Comparison of ENCODE assay signal across 7 mouse cellular contexts in genomic region chr5:66676457-66677117, GRCm38 (mm10). TPM values are rescaled to one million over a fixed set of nuclear protein-coding genes. Genes with fewer than 3 reads are reported as not detected.
A peak's percentile ranks its signal among the peaks of the same experiment; 100 is the strongest.
DNase-seq lines count a peak whose midpoint lies in the region; ATAC-seq lines count a peak whose summit lies in the region.

No protein-coding gene starts in this region.

- WGBS in forebrain, embryonic 15.5 days: under 1% methylated on average over 51 of the region's 51 CpGs
- under 1% methylated on average over 50 of the region's 51 CpGs for WGBS in hindbrain, embryonic 13.5 days
- WGBS in stomach, embryonic 15.5 days: 1% methylated on average over 51 of the region's 51 CpGs

- peak overlapping the region; percentile 61 for H3K4me3 ChIP-seq in brown adipose tissue, adult 24 weeks (ENCODE audit: insufficient read depth, low read depth, low read length)
- H3K4me3 ChIP-seq in forebrain, embryonic 15.5 days: peak overlapping the region; percentile 63
- H3K4me3 ChIP-seq in hindbrain, embryonic 13.5 days: peak overlapping the region; percentile 88
- peak overlapping the region; percentile 62 for H3K4me3 ChIP-seq in megakaryocyte, embryonic 14.5 days (replicated peaks)
- H3K4me3 ChIP-seq in stomach, embryonic 15.5 days (replicated peaks): peak overlapping the region; percentile 56

- ATAC-seq in forebrain, embryonic 15.5 days (replicated peaks): peak; percentile 88
- peak; percentile 90 for ATAC-seq in hindbrain, embryonic 13.5 days (ENCODE audit: low FRiP score)
- peak; percentile 49; the same call in 1 of the 2 replicates for ATAC-seq in stomach, embryonic 15.5 days (ENCODE audit: insufficient read depth, low FRiP score, low read depth)

- H3K27ac ChIP-seq in brown adipose tissue, adult 24 weeks (replicated peaks; ENCODE audit: low read depth, low read length): no peak overlapping the region
- peak overlapping the region; percentile 78 for H3K27ac ChIP-seq in forebrain, embryonic 15.5 days (replicated peaks)
- peak overlapping the region; percentile 88 for H3K27ac ChIP-seq in hindbrain, embryonic 13.5 days
- no peak overlapping the region for H3K27ac ChIP-seq in stomach, embryonic 15.5 days

- peaks cover 12% of the 10 kb centered on the region; the same call in 1 of the 2 replicates for H3K4me1 ChIP-seq in brown adipose tissue, adult 24 weeks (ENCODE audit: control insufficient read depth, insufficient read depth, insufficient read length, low read length)
- peaks cover 47% of the 10 kb centered on the region for H3K4me1 ChIP-seq in forebrain, embryonic 15.5 days
- H3K4me1 ChIP-seq in hindbrain, embryonic 13.5 days (replicated peaks): peaks cover 42% of the 10 kb centered on the region
- peaks cover 11% of the 10 kb centered on the region for H3K4me1 ChIP-seq in megakaryocyte, embryonic 14.5 days
- H3K4me1 ChIP-seq in stomach, embryonic 15.5 days: peaks cover 14% of the 10 kb centered on the region

- no peaks in the 10 kb centered on the region for H3K27me3 ChIP-seq in forebrain, embryonic 15.5 days
- H3K27me3 ChIP-seq in hindbrain, embryonic 13.5 days: no peaks in the 10 kb centered on the region
- peaks cover 43% of the 10 kb centered on the region for H3K27me3 ChIP-seq in megakaryocyte, embryonic 14.5 days (replicated peaks)
- H3K27me3 ChIP-seq in stomach, embryonic 15.5 days (replicated peaks): peaks cover 36% of the 10 kb centered on the region

- DNase-seq in WW6 (ENCODE audit: low read depth, low spot score): peak; percentile 56
- peak; percentile 51 to 81 for DNase-seq in left cerebral cortex, adult 8-10 months (ENCODE audit: low spot score in 2 of 2)

- peak overlapping the region; percentile 72 for H3K9ac ChIP-seq in forebrain, embryonic 15.5 days (replicated peaks)
- peak overlapping the region; percentile 89 for H3K9ac ChIP-seq in hindbrain, embryonic 13.5 days
- no peak overlapping the region for H3K9ac ChIP-seq in stomach, embryonic 15.5 days

- H3K4me2 ChIP-seq in forebrain, embryonic 15.5 days (replicated peaks): peak overlapping the region; percentile 63
- H3K4me2 ChIP-seq in hindbrain, embryonic 13.5 days: peak overlapping the region; percentile 83
- H3K4me2 ChIP-seq in stomach, embryonic 15.5 days: peak overlapping the region; percentile 98

- H3K36me3 ChIP-seq in forebrain, embryonic 15.5 days: peaks cover 13% of the 10 kb centered on the region
- H3K36me3 ChIP-seq in hindbrain, embryonic 13.5 days: peaks cover 18% of the 10 kb centered on the region
- H3K36me3 ChIP-seq in megakaryocyte, embryonic 14.5 days (replicated peaks; ENCODE audit: low read length): no peaks in the 10 kb centered on the region
- H3K36me3 ChIP-seq in stomach, embryonic 15.5 days: no peaks in the 10 kb centered on the region

- H3K9me3 ChIP-seq in forebrain, embryonic 15.5 days: no peaks in the 10 kb centered on the region
- no peaks in the 10 kb centered on the region for H3K9me3 ChIP-seq in hindbrain, embryonic 13.5 days
- peaks cover 8% of the 10 kb centered on the region for H3K9me3 ChIP-seq in megakaryocyte, embryonic 14.5 days
- no peaks in the 10 kb centered on the region for H3K9me3 ChIP-seq in stomach, embryonic 15.5 days

RNA-seq across cellular contexts. Expression of gene Uchl1, which starts 0.7 kb away (rescaled TPM):
- polyA plus RNA-seq in brown adipose tissue, adult 24 weeks (2012; ENCODE audit: insufficient read depth, insufficient read length, missing spikeins): 3.3 TPM in 1 of 2 replicates, not detected in the other
- 1,253 and 1,277 TPM in 2 replicates for polyA plus RNA-seq in forebrain, embryonic 15.5 days (2015; fragmentation: Nextera tagmentation; extraction: Ambion mirVana)
- polyA plus RNA-seq in hindbrain, embryonic 13.5 days (2015; fragmentation: Nextera tagmentation; extraction: Ambion mirVana): 1,231 and 1,258 TPM in 2 replicates
- total RNA-seq in left cerebral cortex, adult 8-10 months (2022): 100 to 1,000 TPM; 868 to 902 (median 877) TPM
- polyA plus RNA-seq in megakaryocyte, embryonic 14.5 days (2012; ENCODE audit: insufficient read depth, low replicate concordance): not detected in 2 replicates
- 76.8 and 89.5 TPM in 2 replicates for polyA plus RNA-seq in stomach, embryonic 15.5 days (2015; fragmentation: Nextera tagmentation; extraction: Ambion mirVana)

RNA-seq across cellular contexts. Expression of gene Apbb2, which starts 58.0 kb away (rescaled TPM):
- 3.5 and 5.7 TPM in 2 replicates for polyA plus RNA-seq in brown adipose tissue, adult 24 weeks (2012; ENCODE audit: insufficient read depth, insufficient read length, missing spikeins)
- 85.6 and 85.8 TPM in 2 replicates for polyA plus RNA-seq in forebrain, embryonic 15.5 days (2015; fragmentation: Nextera tagmentation; extraction: Ambion mirVana)
- polyA plus RNA-seq in hindbrain, embryonic 13.5 days (2015; fragmentation: Nextera tagmentation; extraction: Ambion mirVana): 126 TPM in 2 replicates
- total RNA-seq in left cerebral cortex, adult 8-10 months (2022): 10 to 100 TPM; 59.4 to 65.7 (median 61.0) TPM
- polyA plus RNA-seq in megakaryocyte, embryonic 14.5 days (2012; ENCODE audit: insufficient read depth, low replicate concordance): 0.34 TPM in 1 of 2 replicates, not detected in the other
- polyA plus RNA-seq in stomach, embryonic 15.5 days (2015; fragmentation: Nextera tagmentation; extraction: Ambion mirVana): 33.4 and 33.6 TPM in 2 replicates

Comparison
In these comparisons a context has a peak if more than half of its experiments do, and no peak if none do; other contexts are left out.
1. H3K27ac ChIP-seq: peak in forebrain, embryonic 15.5 days (single experiment) and hindbrain, embryonic 13.5 days (single experiment); none in brown adipose tissue, adult 24 weeks (single experiment) and stomach, embryonic 15.5 days (single experiment).
2. RNA of gene Uchl1, which starts 0.7 kb away (polyA plus RNA-seq): 1,253 to 1,277 TPM in forebrain, embryonic 15.5 days, 1,231 to 1,258 TPM in hindbrain, embryonic 13.5 days and 76.8 to 89.5 TPM in stomach, embryonic 15.5 days; 3.3 TPM in brown adipose tissue, adult 24 weeks and not detected in megakaryocyte, embryonic 14.5 days; every median in the first group is over 10 times any median in the second.
3. Peak in every context shown above with its lines, with median percentiles within 50 percentile points of each other: H3K4me3 ChIP-seq, ATAC-seq and H3K4me2 ChIP-seq.